In genomic region chr8:127781011-127781410, GRCm38 (mm10) we compare ENCODE assay signal across 21 mouse cellular contexts.
DNase-seq lines count a peak whose midpoint lies in the region; ATAC-seq lines count a peak whose summit lies in the region.
"Had no signal": no experiment of that assay in that cellular context is flagged by ENCODE, and none has a peak within 500 bp of the region (broad histone marks: within the 10 kb centered on the region; RNA-seq: fewer than 3 reads in every experiment).

No protein-coding gene starts in this region.

- H3K4me3 ChIP-seq in kidney, embryonic 16.5 days (ENCODE audit: low read length), result no peak overlapping the region
- no peak overlapping the region for H3K4me3 ChIP-seq in forebrain, embryonic 12.5 days (replicated peaks)
- no peak overlapping the region for H3K4me3 ChIP-seq in forebrain, embryonic 11.5 days (ENCODE audit: low read depth, low read length)
- H3K4me3 ChIP-seq: embryonic facial prominence, embryonic 10.5 days; hindbrain, embryonic 12.5 days; limb, embryonic 12.5 days; midbrain, embryonic 12.5 days had no signal

- H3K36me3 ChIP-seq in kidney, embryonic 16.5 days (ENCODE audit: insufficient read depth, low read length), result no peaks in the 10 kb centered on the region
- no peaks in the 10 kb centered on the region for H3K36me3 ChIP-seq in forebrain, embryonic 12.5 days (replicated peaks)
- no peaks in the 10 kb centered on the region for H3K36me3 ChIP-seq in forebrain, embryonic 11.5 days (ENCODE audit: control insufficient read depth, insufficient read depth, low read length)
- H3K36me3 ChIP-seq: embryonic facial prominence, embryonic 10.5 days; hindbrain, embryonic 12.5 days; limb, embryonic 12.5 days; midbrain, embryonic 12.5 days had no signal

- no peak overlapping the region for H3K4me2 ChIP-seq in kidney, embryonic 16.5 days (replicated peaks; ENCODE audit: low read depth, low read length)
- H3K4me2 ChIP-seq in forebrain, embryonic 12.5 days, result no peak overlapping the region
- H3K4me2 ChIP-seq in forebrain, embryonic 11.5 days (ENCODE audit: low read depth, low read length, severe bottlenecking), result no peak overlapping the region
- H3K4me2 ChIP-seq: hindbrain, embryonic 12.5 days; limb, embryonic 12.5 days; liver, embryonic 11.5 days; midbrain, embryonic 12.5 days had no signal

- no peaks in the 10 kb centered on the region for H3K27me3 ChIP-seq in kidney, embryonic 16.5 days (ENCODE audit: insufficient read depth, low read length)
- no peaks in the 10 kb centered on the region for H3K27me3 ChIP-seq in forebrain, embryonic 12.5 days
- H3K27me3 ChIP-seq in forebrain, embryonic 11.5 days (ENCODE audit: control insufficient read depth, insufficient read depth, low read length), result no peaks in the 10 kb centered on the region
- H3K27me3 ChIP-seq: hindbrain, embryonic 12.5 days; limb, embryonic 12.5 days had no signal

- no peaks in the 10 kb centered on the region for H3K4me1 ChIP-seq in kidney, embryonic 16.5 days (ENCODE audit: insufficient read depth, low read length)
- peaks cover 15% of the 10 kb centered on the region; the same call in 1 of the 2 replicates for H3K4me1 ChIP-seq in forebrain, embryonic 12.5 days
- H3K4me1 ChIP-seq in forebrain, embryonic 11.5 days (replicated peaks; ENCODE audit: control insufficient read depth, insufficient read depth, low read length), result peaks cover 5% of the 10 kb centered on the region; the same call in 1 of the 2 replicates

- no peak overlapping the region for H3K9ac ChIP-seq in kidney, embryonic 16.5 days (replicated peaks; ENCODE audit: low read length)
- no peak overlapping the region for H3K9ac ChIP-seq in forebrain, embryonic 12.5 days
- H3K9ac ChIP-seq in forebrain, embryonic 11.5 days (ENCODE audit: low read length), result no peak overlapping the region
- H3K9ac ChIP-seq: hindbrain, embryonic 12.5 days; limb, embryonic 12.5 days; liver, postnatal 0 days; midbrain, embryonic 12.5 days had no signal

- H3K27ac ChIP-seq in kidney, embryonic 16.5 days (ENCODE audit: low read length), result no peak overlapping the region
- no peak overlapping the region for H3K27ac ChIP-seq in forebrain, embryonic 12.5 days
- H3K27ac ChIP-seq in forebrain, embryonic 11.5 days (ENCODE audit: low read depth, low read length), result no peak overlapping the region
- H3K27ac ChIP-seq: embryonic facial prominence, embryonic 10.5 days; hindbrain, embryonic 12.5 days; limb, embryonic 12.5 days; macrophage; midbrain, embryonic 12.5 days had no signal

- no peaks in the 10 kb centered on the region for H3K9me3 ChIP-seq in kidney, embryonic 16.5 days (ENCODE audit: low read length)
- H3K9me3 ChIP-seq in forebrain, embryonic 12.5 days, result no peaks in the 10 kb centered on the region
- no peaks in the 10 kb centered on the region for H3K9me3 ChIP-seq in forebrain, embryonic 11.5 days (ENCODE audit: control insufficient read depth, low read length)
- H3K9me3 ChIP-seq: embryonic facial prominence, embryonic 10.5 days; hindbrain, embryonic 12.5 days; limb, embryonic 12.5 days; midbrain, embryonic 12.5 days had no signal

- ATAC-seq in kidney, embryonic 16.5 days (ENCODE audit: low FRiP score, low TSS enrichment), result no peak
- no peak for ATAC-seq in forebrain, embryonic 12.5 days (ENCODE audit: low FRiP score)
- ATAC-seq in forebrain, embryonic 11.5 days (replicated peaks; ENCODE audit: low FRiP score), result no peak
- ATAC-seq: liver, postnatal 0 days; lung, postnatal 0 days had no signal

- peak; percentile 36 for DNase-seq in kidney, adult 18-20 months
- DNase-seq in adrenal gland, postnatal 25 days, result peak; percentile 3
- peak; percentile 66 for DNase-seq in kidney, adult 9 months
- peak; percentile 10 to 37 for DNase-seq in kidney, postnatal 4 days
- DNase-seq in forebrain, embryonic 11.5 days (ENCODE audit: low spot score), result no peak
- DNase-seq in layer of hippocampus, adult 9-10 months (ENCODE audit: low spot score), result no peak
- DNase-seq: cerebellum, adult 11 months; cerebellum, adult 9-11 months; gastrocnemius, postnatal 25 days; layer of hippocampus, postnatal 36 days; liver, postnatal 0 days; right cerebral cortex, postnatal 14 days had no signal

- 60% methylated on average over 1 of the region's 1 CpGs for WGBS in kidney, embryonic 16.5 days
- 80% methylated on average over 1 of the region's 1 CpGs for WGBS in forebrain, embryonic 12.5 days
- WGBS in forebrain, embryonic 11.5 days, result 91% methylated on average over 1 of the region's 1 CpGs

Comparison
In these comparisons a context has a peak if more than half of its experiments do, and no peak if none do; other contexts are left out.
1. DNase-seq: peak in kidney, adult 18-20 months (single experiment), adrenal gland, postnatal 25 days (single experiment), kidney, adult 9 months (single experiment) and kidney, postnatal 4 days (2 of 2); none in forebrain, embryonic 11.5 days (single experiment) and layer of hippocampus, adult 9-10 months (single experiment).